Mouse (Mus musculus): ENCODE measurements around the gene Krtap28-10.

GRCm38 (mm10) chr1:83032508-83032907, 9.8 kb downstream of the Krtap28-10 start:
- TF ChIP-seq POLR2A (IDR thresholded peaks at IDR 0.05; ENCODE audit: low read depth, low read length) = no peak
- no peak for TF ChIP-seq CTCF (IDR thresholded peaks at IDR 0.05; ENCODE audit: extremely low read depth, insufficient read length, insufficient replicate concordance, low read depth, low read length)
